Mouse (Mus musculus) CH12.LX (cell line): Measurements from ENCODE around the gene Sash3. TPM values are rescaled to one million over a fixed set of nuclear protein-coding genes. Genes with fewer than 3 reads are reported as not detected.

ENCODE experiments used
- DNase-seq: peaks from one replicate; pipeline ENCODE4 v3.0.0-alpha.2; 2013; ENCODE audit errors: extremely low read depth
- H3K27ac ChIP-seq: 2 replicates; pipeline ENCODE4 v1.5.1; 2012; ENCODE audit warnings: low read depth, mild to moderate bottlenecking, control low read depth, moderate library complexity; ENCODE audit not compliant: insufficient read depth
- H3K27me3 ChIP-seq: replicated peaks from 2 replicates; pipeline ENCODE3; 2012; ENCODE audit warnings: inconsistent platforms
- H3K36me3 ChIP-seq, 2 experiments: replicated peaks in 1 of 2; 2 replicates each; pipeline versions ENCODE3 to v1.6.1; 2012; ENCODE audit warnings: inconsistent platforms in 1 of 2, low read length in 1 of 2, mild to moderate bottlenecking in 1 of 2, mixed read lengths in 1 of 2, moderate library complexity in 1 of 2; ENCODE audit not compliant: control insufficient read depth in 1 of 2, insufficient read depth in 1 of 2
- H3K4me1 ChIP-seq, 2 experiments: 2 replicates each; pipeline ENCODE4 v1.6.1; 2012; ENCODE audit warnings: inconsistent platforms in 1 of 2, moderate library complexity in 1 of 2; ENCODE audit not compliant: insufficient read depth in 2 of 2, control insufficient read depth in 1 of 2
- H3K4me2 ChIP-seq: 2 replicates; pipeline ENCODE4 v1.6.1; 2012; ENCODE audit warnings: low read depth, mild to moderate bottlenecking, control low read depth; ENCODE audit not compliant: poor library complexity, insufficient read depth, severe bottlenecking
- H3K4me3 ChIP-seq, 3 experiments: fragments of 150-350 bp in 1 of 3; sonication (generic) in 1 of 3; replicated peaks in 1 of 3; 2 replicates each; pipeline versions ENCODE3 to v1.5.1; 2011 to 2012; ENCODE audit warnings: low read depth in 2 of 3, low read length in 2 of 3, mild to moderate bottlenecking in 2 of 3, moderate library complexity in 2 of 3, control low read depth in 1 of 3, improper control_type of control experiment in 1 of 3, inconsistent platforms in 1 of 3, mixed read lengths in 1 of 3; ENCODE audit not compliant: poor library complexity in 1 of 3
- H3K79me2 ChIP-seq: replicated peaks from 2 replicates; pipeline ENCODE4 v1.6.1; 2012; ENCODE audit warnings: mild to moderate bottlenecking, moderate library complexity; ENCODE audit not compliant: control insufficient read depth, poor library complexity, insufficient read depth, severe bottlenecking; ENCODE audit errors: extremely low read depth
- H3K9ac ChIP-seq: 2 replicates; pipeline ENCODE4 v1.6.1; 2012; ENCODE audit warnings: low read depth, mild to moderate bottlenecking, control low read depth, moderate library complexity; ENCODE audit not compliant: insufficient read depth
- H3K9me3 ChIP-seq: replicated peaks from 2 replicates; pipeline ENCODE3; 2012; ENCODE audit warnings: low read length, inconsistent platforms, mixed read lengths
- BHLHE40 ChIP-seq: IDR thresholded peaks from 2 replicates; pipeline ENCODE4 v1.6.1; 2011; ENCODE audit warnings: mild to moderate bottlenecking, low read depth, low read length, improper control_type of control experiment
- CHD2 ChIP-seq: IDR thresholded peaks from 2 replicates; pipeline ENCODE4 v1.6.1; 2011; ENCODE audit warnings: low read length, improper control_type of control experiment
- E2F4 ChIP-seq: IDR thresholded peaks from 2 replicates; pipeline ENCODE4 v1.6.1; 2011; ENCODE audit warnings: low read depth, low read length, improper control_type of control experiment; ENCODE audit not compliant: insufficient replicate concordance
- ELF1 ChIP-seq: IDR thresholded peaks from 2 replicates; pipeline ENCODE4 v1.6.1; 2014; ENCODE audit warnings: low read depth, mild to moderate bottlenecking, inconsistent platforms, low read length, improper control_type of control experiment
- EP300 ChIP-seq: IDR thresholded peaks from 2 replicates; pipeline ENCODE4 v1.6.1; 2011; ENCODE audit warnings: low read length, improper control_type of control experiment
- HCFC1 ChIP-seq: IDR thresholded peaks from 2 replicates; pipeline ENCODE4 v1.6.1; 2012; ENCODE audit warnings: low read depth, mild to moderate bottlenecking, inconsistent platforms, low read length, improper control_type of control experiment
- IRF4 ChIP-seq: IDR thresholded peaks from 2 replicates; pipeline ENCODE4 v1.6.1; 2014; ENCODE audit warnings: low read depth, mild to moderate bottlenecking, inconsistent platforms, low read length, improper control_type of control experiment
- JUND ChIP-seq: conservative IDR thresholded peaks from 2 replicates; pipeline ENCODE4 v1.6.1; 2011; ENCODE audit warnings: low read depth, low read length, improper control_type of control experiment
- KAT2A ChIP-seq: IDR thresholded peaks from 2 replicates; pipeline ENCODE4 v1.6.1; 2012; ENCODE audit warnings: low read length, improper control_type of control experiment, inconsistent platforms; ENCODE audit not compliant: insufficient replicate concordance
- MAX ChIP-seq: IDR thresholded peaks from 2 replicates; pipeline ENCODE4 v1.6.1; 2011; ENCODE audit warnings: low read length, improper control_type of control experiment
- MAZ ChIP-seq: IDR thresholded peaks from 2 replicates; pipeline ENCODE4 v1.6.1; 2012; ENCODE audit warnings: low read depth, mild to moderate bottlenecking, inconsistent platforms, low read length, improper control_type of control experiment, moderate library complexity
- MXI1 ChIP-seq: IDR thresholded peaks from 2 replicates; pipeline ENCODE4 v1.6.1; 2011; ENCODE audit warnings: mild to moderate bottlenecking, low read depth, low read length, improper control_type of control experiment
- MYC ChIP-seq: IDR thresholded peaks from 2 replicates; pipeline ENCODE4 v1.6.1; 2011; ENCODE audit warnings: low read depth, mild to moderate bottlenecking, improper control_type of control experiment, low read length
- NRF1 ChIP-seq: IDR thresholded peaks from 2 replicates; pipeline ENCODE4 v1.6.1; 2014; ENCODE audit warnings: low read depth, mild to moderate bottlenecking, inconsistent platforms, low read length, improper control_type of control experiment, moderate library complexity
- RAD21 ChIP-seq: IDR thresholded peaks from 2 replicates; pipeline ENCODE4 v1.6.1; 2011; ENCODE audit warnings: low read depth, mild to moderate bottlenecking, low read length, improper control_type of control experiment, moderate library complexity
- RCOR1 ChIP-seq: conservative IDR thresholded peaks from 2 replicates; pipeline ENCODE4 v1.6.1; 2012; ENCODE audit warnings: low read depth, mild to moderate bottlenecking, inconsistent platforms, low read length, improper control_type of control experiment
- SMC3 ChIP-seq: IDR thresholded peaks from 2 replicates; pipeline ENCODE4 v1.6.1; 2011; ENCODE audit warnings: low read depth, low read length, improper control_type of control experiment
- TBP ChIP-seq: conservative IDR thresholded peaks from 2 replicates; pipeline ENCODE4 v1.6.1; 2011; ENCODE audit warnings: low read depth, low read length, improper control_type of control experiment
- UBTF ChIP-seq: IDR thresholded peaks from 2 replicates; pipeline ENCODE4 v1.6.1; 2012; ENCODE audit warnings: low read depth, mild to moderate bottlenecking, inconsistent platforms, low read length, improper control_type of control experiment, moderate library complexity
- dilution Hi-C: fragments of 300-500 bp; cut with MboI; formaldehyde crosslinking; loops from 2 replicates; pipeline ENCODE4 v1.14.3; 2020; ENCODE audit warnings: low sequenced_read_pairs; ENCODE audit not compliant: extremely low pct_unique_long_range_greater_than_20kb, extremely low pct_ligation_motif_present
- in situ Hi-C: fragments of 300-500 bp; cut with MboI; formaldehyde crosslinking; loops from 3 replicates; pipeline ENCODE4 v1.14.3; 2019; ENCODE audit warnings: low sequenced_read_pairs, low pct_ligation_motif_present, low pct_unique_long_range_greater_than_20kb, mixed read lengths
- polyA plus RNA-seq: library from polyadenylated mRNA; unstranded; fragments of >175 nt; gene quantifications from 2 replicates; pipeline ENCODE4 v1.2.1, GENCODE M21; 2012; ENCODE audit warnings: low read depth; ENCODE audit not compliant: insufficient read length
- total RNA-seq, 2 experiments: library from RNA; depleted of rRNA; stranded (reverse); fragments of 300-350 nt in 1 of 2; fragments of >200 nt in 1 of 2; gene quantifications; 2 replicates each; pipeline ENCODE4 v1.2.3; 2012 to 2014

The Sash3 gene
- total and polyA plus RNA-seq, 3 experiments = 87.6 to 148 (median 96.3) TPM

- Histone ChIP-seq H3K4me2 (no peak overlapping the region), H3K36me3 (peaks cover 13 to 38% of the 10 kb centered on the region in 2 experiments)
These were observed 38.5 kb downstream of the Sash3 start for GRCm38 (mm10) chrX:48184703-48185102.

GRCm38 (mm10) chrX:48191261-48191660 is 45.0 kb downstream of the Sash3 start:
- in situ Hi-C loops = no loop called here
- H3K4me1 ChIP-seq = no peaks in the 10 kb centered on the region
- TF ChIP-seq TBP (no peak), RAD21 (no peak), UBTF (no peak), BHLHE40 (no peak), E2F4 (no peak), RCOR1 (no peak), JUND (no peak), MYC (no peak), KAT2A (no peak), MXI1 (no peak), CHD2 (no peak), SMC3 (no peak), EP300 (no peak)
- TF ChIP-seq, all 38 proteins: peak for 0
- no peak overlapping the region for H3K27ac ChIP-seq
- H3K9me3 ChIP-seq = no peaks in the 10 kb centered on the region
- H3K9ac ChIP-seq = no peak overlapping the region
- no peaks in the 10 kb centered on the region for H3K79me2 ChIP-seq
- no peaks in the 10 kb centered on the region for H3K27me3 ChIP-seq
- H3K4me2 ChIP-seq = no peak overlapping the region
- no peak overlapping the region for H3K4me3 ChIP-seq
- DNase-seq = no peak
- dilution Hi-C loops = no loop called here
- H3K36me3 ChIP-seq = peaks cover 16 to 63% of the 10 kb centered on the region in 2 experiments

More at GRCm38 (mm10) chrX:48184703-48185102, 38.5 kb downstream of the Sash3 start:
- H3K9ac ChIP-seq = no peak overlapping the region
- dilution Hi-C loops (no loop called here), in situ Hi-C loops (no loop called here)
- H3K27me3 ChIP-seq = no peaks in the 10 kb centered on the region
- no peak for TF ChIP-seq E2F4
- no peak for TF ChIP-seq HCFC1
- no peak for TF ChIP-seq MAX
- no peak for TF ChIP-seq IRF4
- no peak for TF ChIP-seq MAZ
- no peak for TF ChIP-seq NRF1
- TF ChIP-seq JUND = no peak
- no peak for TF ChIP-seq CHD2
- TF ChIP-seq UBTF = no peak
- no peak for TF ChIP-seq ELF1
- no peak for TF ChIP-seq RAD21
- no peaks in the 10 kb centered on the region for H3K79me2 ChIP-seq
- H3K4me3 ChIP-seq = no peak overlapping the region
- H3K27ac ChIP-seq = no peak overlapping the region
- DNase-seq = no peak
- H3K4me1 ChIP-seq = no peaks in the 10 kb centered on the region
- H3K9me3 ChIP-seq = no peaks in the 10 kb centered on the region
